Mouse (Mus musculus) adrenal gland, adult 2 months (tissue): ENCODE results near the gene Gm18596. TPM values are rescaled to one million over a fixed set of nuclear protein-coding genes. Genes with fewer than 3 reads are reported as not detected.
"Not testable (repeated sequence)": the region's sequence is repeated elsewhere in the genome, so short reads cannot be mapped to it uniquely, and the experiment has no call there.

ENCODE experiments used
- DNase-seq: peaks from one replicate; pipeline ENCODE4 v3.0.0; 2021
- polyA plus RNA-seq: library from polyadenylated mRNA; depleted of rRNA; stranded (reverse); fragments of >200 nt; gene quantifications from 2 replicates; pipeline ENCODE4 v1.2.3, GENCODE M21; 2012; rRNA removed
- total RNA-seq, 2 experiments: library from RNA; stranded (reverse); gene quantifications; 2 replicates each; pipeline ENCODE4 v1.2.3; 2021

Gene Gm18596
- total and polyA plus RNA-seq, 3 experiments = not detected

DNA sequence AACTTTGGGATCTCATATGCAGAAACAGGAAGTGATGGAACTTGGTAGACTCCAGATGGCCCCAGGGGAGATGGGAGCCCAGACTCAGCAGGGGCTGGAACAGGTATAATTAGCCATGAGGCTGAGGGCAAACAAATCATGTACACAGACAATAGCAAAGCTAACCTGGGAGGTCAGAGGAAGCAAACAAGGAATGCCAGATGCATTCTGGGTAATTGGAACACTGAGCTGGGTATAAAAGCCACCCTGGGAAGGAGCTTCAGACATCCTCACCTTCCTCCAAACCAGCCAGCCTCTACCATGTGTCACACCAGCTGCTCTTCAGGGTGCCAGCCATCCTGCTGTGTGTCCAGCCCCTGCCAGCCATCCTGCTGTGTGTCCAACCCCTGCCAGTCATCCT, 31.3 kb downstream of the Gm18596 start, which contains the start of gene Gm10024:
Gene Gm10024, plus strand, starts transcription at position 301 of the 400 bp plus-strand sequence.
- not testable (repeated sequence) for DNase-seq

DNA sequence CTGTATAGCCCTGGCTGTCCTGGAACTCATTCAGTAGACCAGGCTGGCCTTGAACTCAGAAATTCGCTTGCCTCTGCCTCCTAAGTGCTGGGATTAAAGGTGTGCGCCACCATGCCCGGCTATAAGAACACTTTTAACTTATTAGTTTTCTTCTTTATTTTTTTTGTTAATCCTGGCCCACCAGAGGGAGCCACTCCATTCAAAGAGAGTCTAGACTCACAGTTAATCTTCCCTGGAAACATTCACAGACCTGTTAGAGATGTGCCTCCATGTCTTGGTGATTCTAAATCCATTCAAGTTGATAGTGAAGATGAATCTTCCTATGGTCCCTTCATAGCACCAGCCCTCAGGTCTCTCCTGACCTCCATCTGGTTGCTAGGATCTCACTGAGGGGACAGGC, 32.6 kb downstream of the Gm18596 start:
- DNase-seq = no peak

GRCm38 (mm10) chr10:77706326-77706725, 36.1 kb downstream of the Gm18596 start, which contains the start of gene Gm10272:
Gm10272 (plus strand) TSS chr10:77706626.
- DNase-seq = no peak

DNA sequence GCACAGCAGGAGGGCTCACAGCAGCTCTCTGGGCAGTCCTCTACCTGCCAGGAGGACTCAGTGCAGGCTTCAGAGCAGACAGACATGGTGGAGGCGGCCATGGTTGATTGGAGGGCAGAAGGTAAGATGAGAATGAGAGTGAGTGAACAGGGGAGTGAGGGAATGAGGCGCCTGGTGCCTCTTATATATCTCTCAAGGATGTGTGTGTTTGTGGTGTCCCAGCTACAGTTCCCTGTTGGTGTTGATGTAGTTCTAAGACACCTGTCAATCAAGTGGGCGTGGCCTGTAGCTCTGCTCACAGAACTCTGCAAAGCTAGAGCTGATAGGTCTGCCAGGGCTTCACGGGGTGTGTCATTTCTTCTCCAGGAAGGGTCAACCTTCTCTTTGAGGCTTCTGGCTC, 45.3 kb downstream of the Gm18596 start, which contains the start of gene Gm9508:
Gene Gm9508, minus strand, starts transcription at position 101 of the 400 bp plus-strand sequence.
- no peak for DNase-seq

Other genes with a start within 250 kb of the Gm18596 start
Only the 30 nearest of the 32 such genes appear.
- 10 to 100 TPM; 17.9 to 21.0 TPM for gene Fam207a, start 226.9 kb downstream of the Gm18596 start, total RNA-seq
- gene Fam207a, start 226.9 kb downstream of the Gm18596 start, polyA plus RNA-seq = 26.4 and 30.5 TPM in 2 replicates
- 1 to 10 TPM; 9.5 to 9.8 TPM for gene Itgb2, start 212.4 kb downstream of the Gm18596 start, total RNA-seq
- 5.1 and 7.4 TPM in 2 replicates for gene Itgb2, start 212.4 kb downstream of the Gm18596 start, polyA plus RNA-seq
- gene Pttg1ip, start 160.9 kb downstream of the Gm18596 start, total RNA-seq = 100 to 1,000 TPM; 174 to 202 TPM
- gene Pttg1ip, start 160.9 kb downstream of the Gm18596 start, polyA plus RNA-seq = 127 and 165 TPM in 2 replicates
- 100 to 1,000 TPM in 1 of 2 experiments, 10 to 100 TPM in 1; 97.7 to 104 TPM for gene Sumo3, start 136.5 kb downstream of the Gm18596 start, total RNA-seq
- 83.8 and 91.1 TPM in 2 replicates for gene Sumo3, start 136.5 kb downstream of the Gm18596 start, polyA plus RNA-seq
- gene Gm49325, start 136.4 kb downstream of the Gm18596 start, total RNA-seq = 10 to 100 TPM; 27.5 to 28.5 TPM
- gene Gm49325, start 136.4 kb downstream of the Gm18596 start, polyA plus RNA-seq = not detected in 2 replicates
- gene Ube2g2, start 120.4 kb downstream of the Gm18596 start, total RNA-seq = 10 to 100 TPM; 50.0 to 55.0 TPM
- 27.9 and 37.4 TPM in 2 replicates for gene Ube2g2, start 120.4 kb downstream of the Gm18596 start, polyA plus RNA-seq
- under 1 TPM; 0.17 to 0.62 TPM for gene Tspear, start 56.1 kb downstream of the Gm18596 start, total RNA-seq
- 0.94 and 1.1 TPM in 2 replicates for gene Tspear, start 56.1 kb downstream of the Gm18596 start, polyA plus RNA-seq
- not detected for gene Gm19402, start 51.9 kb downstream of the Gm18596 start, total RNA-seq
- not detected in 2 replicates for gene Gm19402, start 51.9 kb downstream of the Gm18596 start, polyA plus RNA-seq
- gene Gm9508, start 45.4 kb downstream of the Gm18596 start, total RNA-seq = not detected
- gene Gm9508, start 45.4 kb downstream of the Gm18596 start, polyA plus RNA-seq = not detected in 2 replicates
- not detected for gene Gm10272, start 36.0 kb downstream of the Gm18596 start, total RNA-seq
- not detected in 2 replicates for gene Gm10272, start 36.0 kb downstream of the Gm18596 start, polyA plus RNA-seq
- gene Gm10024, start 31.2 kb downstream of the Gm18596 start, total RNA-seq = not detected
- gene Gm10024, start 31.2 kb downstream of the Gm18596 start, polyA plus RNA-seq = not detected in 2 replicates
- gene Gm10142, start 26.8 kb downstream of the Gm18596 start, total RNA-seq = not detected
- not detected in 2 replicates for gene Gm10142, start 26.8 kb downstream of the Gm18596 start, polyA plus RNA-seq
- gene Krtap12-1, start 22.0 kb downstream of the Gm18596 start, total RNA-seq = not detected
- not detected in 2 replicates for gene Krtap12-1, start 22.0 kb downstream of the Gm18596 start, polyA plus RNA-seq
- not detected for gene Gm10100, start 16.2 kb downstream of the Gm18596 start, total RNA-seq
- not detected in 2 replicates for gene Gm10100, start 16.2 kb downstream of the Gm18596 start, polyA plus RNA-seq
- not detected for gene Gm9736, start 8.7 kb upstream of the Gm18596 start, total RNA-seq
- not detected in 2 replicates for gene Gm9736, start 8.7 kb upstream of the Gm18596 start, polyA plus RNA-seq
- not detected for gene Gm3233, start 17.0 kb upstream of the Gm18596 start, total RNA-seq
- not detected in 2 replicates for gene Gm3233, start 17.0 kb upstream of the Gm18596 start, polyA plus RNA-seq
- not detected for gene Gm3238, start 28.7 kb upstream of the Gm18596 start, total RNA-seq
- gene Gm3238, start 28.7 kb upstream of the Gm18596 start, polyA plus RNA-seq = not detected in 2 replicates
- not detected for gene Gm7138, start 34.3 kb upstream of the Gm18596 start, total RNA-seq
- gene Gm7138, start 34.3 kb upstream of the Gm18596 start, polyA plus RNA-seq = not detected in 2 replicates
- gene Gm3250, start 39.9 kb upstream of the Gm18596 start, total RNA-seq = not detected
- gene Gm3250, start 39.9 kb upstream of the Gm18596 start, polyA plus RNA-seq = not detected in 2 replicates
- not detected for gene Gm7137, start 45.6 kb upstream of the Gm18596 start, total RNA-seq
- gene Gm7137, start 45.6 kb upstream of the Gm18596 start, polyA plus RNA-seq = not detected in 2 replicates
- not detected for gene Gm9639, start 52.4 kb upstream of the Gm18596 start, total RNA-seq
- gene Gm9639, start 52.4 kb upstream of the Gm18596 start, polyA plus RNA-seq = not detected in 2 replicates
- not detected for gene Gm19668, start 56.5 kb upstream of the Gm18596 start, total RNA-seq
- not detected in 2 replicates for gene Gm19668, start 56.5 kb upstream of the Gm18596 start, polyA plus RNA-seq
- not detected for gene Gm9507, start 69.2 kb upstream of the Gm18596 start, total RNA-seq
- gene Gm9507, start 69.2 kb upstream of the Gm18596 start, polyA plus RNA-seq = 0.31 TPM in 1 of 2 replicates, not detected in the other
- not detected for gene Gm2696, start 72.0 kb upstream of the Gm18596 start, total RNA-seq
- not detected in 2 replicates for gene Gm2696, start 72.0 kb upstream of the Gm18596 start, polyA plus RNA-seq
- not detected for gene Krtap10-4, start 84.5 kb upstream of the Gm18596 start, total RNA-seq
- not detected in 2 replicates for gene Krtap10-4, start 84.5 kb upstream of the Gm18596 start, polyA plus RNA-seq
- gene Krtap10-10, start 93.3 kb upstream of the Gm18596 start, total RNA-seq = not detected
- not detected in 2 replicates for gene Krtap10-10, start 93.3 kb upstream of the Gm18596 start, polyA plus RNA-seq
- gene Gm36176, start 104.2 kb upstream of the Gm18596 start, total RNA-seq = not detected
- gene Gm36176, start 104.2 kb upstream of the Gm18596 start, polyA plus RNA-seq = not detected in 2 replicates
- gene Gm10318, start 110.2 kb upstream of the Gm18596 start, total RNA-seq = not detected
- gene Gm10318, start 110.2 kb upstream of the Gm18596 start, polyA plus RNA-seq = not detected in 2 replicates
- not detected for gene Gm3285, start 119.3 kb upstream of the Gm18596 start, total RNA-seq
- not detected in 2 replicates for gene Gm3285, start 119.3 kb upstream of the Gm18596 start, polyA plus RNA-seq
- gene Lrrc3, start 159.9 kb upstream of the Gm18596 start, total RNA-seq = 1 to 10 TPM; 5.2 to 8.1 TPM
- 4.1 and 6.3 TPM in 2 replicates for gene Lrrc3, start 159.9 kb upstream of the Gm18596 start, polyA plus RNA-seq